Mouse (Mus musculus) brain, embryonic 14.5 days (tissue): ENCODE measurements around the gene Insrr. TPM values are rescaled to one million over a fixed set of nuclear protein-coding genes. Genes with fewer than 3 reads are reported as not detected.

Source experiments
- DNase-seq: peaks from one replicate; pipeline ENCODE4 v3.0.0-alpha.2; 2011; ENCODE audit warnings: low read depth
- CTCF ChIP-seq: fragments of 200-500 bp; IDR thresholded peaks from 2 replicates; pipeline ENCODE4 v1.5.1; 2012; ENCODE audit warnings: inconsistent platforms, mild to moderate bottlenecking, moderate library complexity, borderline replicate concordance; ENCODE audit not compliant: insufficient read depth, insufficient read length; ENCODE audit errors: extremely low read depth
- POLR2A ChIP-seq: fragments of 200-500 bp; IDR thresholded peaks from 2 replicates; pipeline ENCODE4 v1.6.1; 2012; ENCODE audit warnings: mild to moderate bottlenecking, inconsistent platforms, borderline replicate concordance; ENCODE audit not compliant: poor library complexity, insufficient read depth, insufficient read length, severe bottlenecking; ENCODE audit errors: extremely low read depth
- polyA plus RNA-seq: library from polyadenylated mRNA; depleted of rRNA; stranded (reverse); fragments of >200 nt; gene quantifications from 2 replicates; pipeline ENCODE4 v1.2.3, GENCODE M21; 2012

Gene Insrr
- polyA plus RNA-seq, 1 experiment = 1.7 TPM

GRCm38 (mm10) chr3:87763683-87764289 is 33.0 kb upstream of the Insrr start:
- DNase-seq = peak; percentile 77
- TF ChIP-seq POLR2A = no peak
- TF ChIP-seq CTCF = no peak

- no peak for DNase-seq
- TF ChIP-seq POLR2A (no peak), CTCF (no peak)
Measured at GRCm38 (mm10) chr3:87764506-87764905, 32.2 kb upstream of the Insrr start.

GRCm38 (mm10) chr3:87765091-87765490 is 31.7 kb upstream of the Insrr start:
- TF ChIP-seq POLR2A = no peak
- TF ChIP-seq CTCF = no peak
- no peak for DNase-seq

GRCm38 (mm10) chr3:87765631-87766283 is 31.0 kb upstream of the Insrr start:
- TF ChIP-seq POLR2A (no peak), CTCF (no peak)
- DNase-seq = no peak

- no peak for TF ChIP-seq CTCF
- TF ChIP-seq POLR2A = no peak
- DNase-seq = no peak
Measured at GRCm38 (mm10) chr3:87766284-87766667, 30.5 kb upstream of the Insrr start.

GRCm38 (mm10) chr3:87767764-87768163 is 29.0 kb upstream of the Insrr start:
- DNase-seq = no peak
- TF ChIP-seq POLR2A = no peak
- TF ChIP-seq CTCF = no peak

- DNase-seq = no peak
- TF ChIP-seq POLR2A = no peak
Measured at GRCm38 (mm10) chr3:87768431-87768830, 28.3 kb upstream of the Insrr start.

GRCm38 (mm10) chr3:87768844-87769243 is 27.9 kb upstream of the Insrr start:
- TF ChIP-seq POLR2A (no peak), CTCF (peak; percentile 84)
- DNase-seq = peak; percentile 60

- TF ChIP-seq CTCF (no peak), POLR2A (no peak)
- DNase-seq = no peak
Measured at GRCm38 (mm10) chr3:87769506-87769905, 27.2 kb upstream of the Insrr start.

- peak; percentile 77 for DNase-seq
- peak; percentile 87 for TF ChIP-seq CTCF
- no peak for TF ChIP-seq POLR2A
Measured at GRCm38 (mm10) chr3:87770280-87770679, 26.5 kb upstream of the Insrr start.

- DNase-seq = no peak
- TF ChIP-seq CTCF (no peak), POLR2A (no peak)
Measured at GRCm38 (mm10) chr3:87771088-87771487, 25.7 kb upstream of the Insrr start.

- TF ChIP-seq POLR2A (no peak), CTCF (no peak)
- DNase-seq = peak; percentile 42
Measured at GRCm38 (mm10) chr3:87778283-87778682, 18.5 kb upstream of the Insrr start.
